Mouse (Mus musculus) bone marrow, adult 2 months (tissue): ENCODE measurements around the gene Skint8.

Source experiments
- CTCF ChIP-seq: fragments of 200-500 bp; IDR thresholded peaks from 2 replicates; pipeline ENCODE4 v1.5.1; 2011; ENCODE audit warnings: low read length, control low read depth; ENCODE audit not compliant: control insufficient read depth, insufficient read depth
- POLR2A ChIP-seq: fragments of 200-500 bp; IDR thresholded peaks from 2 replicates; pipeline ENCODE4 v1.6.1; 2011; ENCODE audit warnings: low read depth, mild to moderate bottlenecking, control low read depth, low read length, borderline replicate concordance; ENCODE audit not compliant: control insufficient read depth

DNA sequence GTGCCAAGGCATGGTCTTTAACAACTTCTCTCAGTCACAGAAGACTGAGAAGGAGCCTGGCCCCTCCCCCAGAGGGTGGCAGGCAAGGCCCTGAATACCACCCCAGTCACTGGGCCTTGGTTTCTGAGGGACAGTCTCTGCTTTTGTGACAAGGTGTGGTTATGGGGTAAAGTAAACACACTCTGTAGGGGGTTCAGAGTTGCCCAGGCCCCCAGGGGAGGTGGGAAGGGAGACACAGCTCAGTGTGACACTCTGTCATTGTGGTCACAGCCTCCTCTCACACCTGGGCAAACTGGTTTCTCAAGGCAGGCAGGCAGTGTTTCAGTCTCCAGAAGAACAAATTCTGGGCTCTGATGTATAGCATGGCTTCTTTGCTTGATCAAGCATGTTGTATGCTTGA lies 16.4 kb upstream of the Skint8 start, which contains the start of gene Slc5a9:
- TF ChIP-seq CTCF (no peak), POLR2A (no peak)
